Mouse (Mus musculus): Measurements from ENCODE around the gene Aldh1l2. TPM values are rescaled to one million over a fixed set of nuclear protein-coding genes. Genes with fewer than 3 reads are reported as not detected.

Gene Aldh1l2
- total and polyA plus RNA-seq, 3 experiments: 0.34 to 0.59 TPM; not detected in 1

DNA sequence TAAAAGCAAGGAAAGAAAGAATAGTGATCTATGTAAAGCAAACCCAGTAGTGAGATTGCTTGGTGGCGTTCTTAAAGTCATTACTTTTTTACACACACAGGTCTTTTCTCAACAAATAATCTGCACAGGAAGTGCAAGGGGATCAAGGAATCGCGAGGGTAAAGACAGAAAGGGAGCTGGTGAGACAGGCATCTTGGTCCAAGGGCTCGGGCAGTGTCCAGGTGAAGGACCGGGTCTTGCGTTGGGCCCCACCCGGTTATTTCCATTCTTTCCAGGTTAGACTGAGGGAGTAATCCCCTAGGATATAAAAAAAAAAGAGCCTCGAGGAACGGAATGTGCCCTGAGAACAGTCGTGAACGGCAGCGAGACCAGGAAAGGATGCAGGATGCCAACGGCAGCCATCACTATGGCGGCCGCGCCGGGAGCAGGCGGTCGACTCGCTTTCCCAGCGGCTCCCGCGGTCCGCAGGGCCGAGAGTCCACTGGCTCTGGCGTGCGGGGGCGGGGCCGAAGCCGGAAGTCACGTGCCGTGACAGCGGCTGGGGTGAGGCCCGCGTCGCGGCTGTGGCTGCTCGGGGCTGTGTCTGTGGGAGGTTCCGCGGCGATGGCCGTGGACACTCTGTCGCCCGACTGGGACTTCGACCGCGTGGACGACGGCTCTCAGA, 9.6 kb upstream of the Aldh1l2 start, which contains the start of gene Washc4:
Gene Washc4 (plus strand): TSS at position 314 of the 664 bp plus-strand sequence.
- no peaks in the 10 kb centered on the region for H3K9me3 ChIP-seq (replicated peaks; ENCODE audit: low read length)
- in situ Hi-C loops (cut with MboI; ENCODE audit: low pct_ligation_motif_present, low pct_unique_long_range_greater_than_20kb, low sequenced_read_pairs) (no loop called here), dilution Hi-C loops (cut with MboI; ENCODE audit: extremely low pct_ligation_motif_present, extremely low pct_unique_long_range_greater_than_20kb, low sequenced_read_pairs) (no loop called here)
- H3K27ac ChIP-seq (ENCODE audit: insufficient read depth, low read depth): peak within 1 kb of the TSS; percentile 63
- peaks cover 0 to 27% of the 10 kb centered on the region in 2 experiments; a peak in 2 of 4 replicates for H3K4me1 ChIP-seq (ENCODE audit: control insufficient read depth in 1 of 2, insufficient read depth in 2 of 2)
- DNase-seq (ENCODE audit: extremely low read depth): peak; percentile 87
- no peak for TF ChIP-seq UBTF (IDR thresholded peaks at IDR 0.05; ENCODE audit: low read depth, low read length)
- no peak for TF ChIP-seq RAD21 (IDR thresholded peaks at IDR 0.05; ENCODE audit: low read depth, low read length)
- no peak for TF ChIP-seq ZKSCAN1 (IDR thresholded peaks at IDR 0.05; ENCODE audit: borderline replicate concordance, low read depth, low read length)
- peak; percentile 90; the same call in 1 of the 2 replicates for TF ChIP-seq POLR2AphosphoS2 (IDR thresholded peaks at IDR 0.05; ENCODE audit: low read depth, low read length)
- TF ChIP-seq E2F4 (IDR thresholded peaks at IDR 0.05; ENCODE audit: insufficient replicate concordance, low read depth, low read length): no peak
- no peak for TF ChIP-seq PAX5 (IDR thresholded peaks at IDR 0.05; ENCODE audit: low read length)
- TF ChIP-seq TBP (conservative IDR thresholded peaks at IDR 0.05; ENCODE audit: low read depth, low read length): 0 out of 2 replicates have a peak, but pooled peaks have one; percentile 43
- TF ChIP-seq MXI1 (IDR thresholded peaks at IDR 0.05; ENCODE audit: low read depth, low read length): peak; percentile 24; the same call in 1 of the 2 replicates
- peak; percentile 84; the same call in 1 of the 2 replicates for TF ChIP-seq KAT2A (IDR thresholded peaks at IDR 0.05; ENCODE audit: insufficient replicate concordance, low read length)
- TF ChIP-seq MAX (IDR thresholded peaks at IDR 0.05; ENCODE audit: low read length): peak; percentile 94
- TF ChIP-seq BHLHE40 (IDR thresholded peaks at IDR 0.05; ENCODE audit: low read depth, low read length): peak; percentile 99
- peak; percentile 64; the same call in 1 of the 2 replicates for TF ChIP-seq CHD2 (IDR thresholded peaks at IDR 0.05; ENCODE audit: low read length)
- TF ChIP-seq CTCF (conservative IDR thresholded peaks at IDR 0.05 in 1 of 2, IDR thresholded peaks at IDR 0.05 in 1 of 2; ENCODE audit: low read depth in 2 of 2, low read length in 2 of 2): no peak
- TF ChIP-seq JUND (conservative IDR thresholded peaks at IDR 0.05; ENCODE audit: low read depth, low read length): no peak
- TF ChIP-seq JUN (IDR thresholded peaks at IDR 0.05; ENCODE audit: insufficient read depth, low read depth, low read length): no peak
- TF ChIP-seq USF2 (conservative IDR thresholded peaks at IDR 0.05; ENCODE audit: low read depth, low read length): peak; percentile 84
- TF ChIP-seq SMC3 (IDR thresholded peaks at IDR 0.05; ENCODE audit: low read depth, low read length): no peak; the same call in 1 of the 2 replicates
- TF ChIP-seq GABPA (IDR thresholded peaks at IDR 0.05; ENCODE audit: insufficient replicate concordance, low read depth, low read length): peak; percentile 35; the same call in 1 of the 2 replicates
- TF ChIP-seq MAZ (IDR thresholded peaks at IDR 0.05; ENCODE audit: low read depth, low read length): 0 out of 2 replicates have a peak, but pooled peaks have one; percentile 69
- TF ChIP-seq SIN3A (IDR thresholded peaks at IDR 0.05; ENCODE audit: low read length): no peak; the same call in 1 of the 2 replicates
- peak; percentile 18; the same call in 1 of the 2 replicates for TF ChIP-seq ETS1 (conservative IDR thresholded peaks at IDR 0.05; ENCODE audit: low read depth, low read length)
- peak; percentile 85; the same call in 1 of the 2 replicates for TF ChIP-seq ZMIZ1 (IDR thresholded peaks at IDR 0.05; ENCODE audit: low read depth, low read length)
- no peak for TF ChIP-seq ZC3H11A (IDR thresholded peaks at IDR 0.05; ENCODE audit: low read depth, low read length)
- TF ChIP-seq TCF12 (IDR thresholded peaks at IDR 0.05; ENCODE audit: low read depth, low read length): peak; percentile 93
- 0 out of 2 replicates have a peak, but pooled peaks have one; percentile 68 for TF ChIP-seq MEF2A (IDR thresholded peaks at IDR 0.05; ENCODE audit: borderline replicate concordance, low read depth, low read length)
- TF ChIP-seq IRF4 (IDR thresholded peaks at IDR 0.05; ENCODE audit: low read depth, low read length): 0 out of 2 replicates have a peak, but pooled peaks have one; percentile 29
- TF ChIP-seq ELF1 (IDR thresholded peaks at IDR 0.05; ENCODE audit: low read depth, low read length): peak; percentile 79
- peak; percentile 94 for TF ChIP-seq RCOR1 (conservative IDR thresholded peaks at IDR 0.05; ENCODE audit: low read depth, low read length)
- peak; percentile 88 for TF ChIP-seq HCFC1 (IDR thresholded peaks at IDR 0.05; ENCODE audit: low read depth, low read length)
- TF ChIP-seq POLR2A (IDR thresholded peaks at IDR 0.05; ENCODE audit: low read depth, low read length): peak; percentile 97
- TF ChIP-seq CHD1 (IDR thresholded peaks at IDR 0.05; ENCODE audit: low read depth, low read length): peak; percentile 49; the same call in 1 of the 2 replicates
- TF ChIP-seq USF1 (IDR thresholded peaks at IDR 0.05; ENCODE audit: low read depth, low read length): peak; percentile 94
- peak; percentile 83 for TF ChIP-seq MYC (IDR thresholded peaks at IDR 0.05; ENCODE audit: low read depth, low read length)
- peak; percentile 91 for TF ChIP-seq NELFE (IDR thresholded peaks at IDR 0.05; ENCODE audit: low read depth, low read length)
- no peak for TF ChIP-seq ZNF384 (IDR thresholded peaks at IDR 0.05; ENCODE audit: low read depth, low read length)
- peak; percentile 72 for TF ChIP-seq NRF1 (IDR thresholded peaks at IDR 0.05; ENCODE audit: low read depth, low read length)
- peaks cover 9 to 20% of the 10 kb centered on the region in 2 experiments for H3K36me3 ChIP-seq (replicated peaks in 1 of 2; ENCODE audit: control insufficient read depth in 1 of 2, insufficient read depth in 1 of 2, low read length in 1 of 2)
- H3K4me3 ChIP-seq (replicated peaks in 1 of 3; ENCODE audit: low read depth in 2 of 3, low read length in 2 of 3, poor library complexity in 1 of 3): peak within 1 kb of the TSS; percentile 89 to 97 (median 94)
- H3K27me3 ChIP-seq (replicated peaks): no peaks in the 10 kb centered on the region
- H3K4me2 ChIP-seq (ENCODE audit: insufficient read depth, low read depth, poor library complexity, severe bottlenecking): peak within 1 kb of the TSS; percentile 61; the same call in 1 of the 2 replicates
- peaks cover 32% of the 10 kb centered on the region for H3K79me2 ChIP-seq (replicated peaks; ENCODE audit: control insufficient read depth, extremely low read depth, insufficient read depth, poor library complexity, severe bottlenecking)
- peak within 1 kb of the TSS; percentile 68 for H3K9ac ChIP-seq (ENCODE audit: insufficient read depth, low read depth)
